Mouse (Mus musculus) forebrain, embryonic 14.5 days (tissue): ENCODE measurements around the gene Midn. TPM values are rescaled to one million over a fixed set of nuclear protein-coding genes. Genes with fewer than 3 reads are reported as not detected.

ENCODE experiments used
- ATAC-seq: fragments of 200-750 bp; cut with Nextera tagmentation; 2 replicates; pipeline ENCODE4 v1.8.0; 2017; ENCODE audit warnings: mild to moderate bottlenecking, moderate library complexity
- DNase-seq: peaks from one replicate; pipeline ENCODE4 v3.0.0-alpha.2; 2015; ENCODE audit warnings: low spot score
- H3K27ac ChIP-seq: fragments of 300-500 bp; sonication (generic); 2 replicates; pipeline ENCODE4 v1.5.1; 2014; ENCODE audit warnings: low read depth, mild to moderate bottlenecking, control low read depth, low read length, moderate library complexity
- H3K27me3 ChIP-seq: fragments of 300-500 bp; sonication (generic); replicated peaks from 2 replicates; pipeline ENCODE4 v1.6.1; 2014; ENCODE audit warnings: low read length, control low read depth, mixed read lengths; ENCODE audit not compliant: control insufficient read depth, insufficient read depth
- H3K36me3 ChIP-seq: fragments of 300-500 bp; sonication (generic); 2 replicates; pipeline ENCODE4 v1.6.1; 2014; ENCODE audit warnings: low read length, control low read depth; ENCODE audit not compliant: control insufficient read depth, insufficient read depth
- H3K4me1 ChIP-seq: fragments of 300-500 bp; sonication (generic); 2 replicates; pipeline ENCODE4 v1.6.1; 2014; ENCODE audit warnings: antibody characterized with exemption, low read length, control low read depth; ENCODE audit not compliant: control insufficient read depth, insufficient read depth
- H3K4me2 ChIP-seq: fragments of 300-500 bp; sonication (generic); 2 replicates; pipeline ENCODE4 v1.6.1; 2014; ENCODE audit warnings: mild to moderate bottlenecking, control low read depth, low read length
- H3K4me3 ChIP-seq: fragments of 300-500 bp; sonication (generic); 2 replicates; pipeline ENCODE4 v1.5.1; 2014; ENCODE audit warnings: low read depth, low read length, control low read depth
- H3K9ac ChIP-seq: fragments of 300-500 bp; sonication (generic); 2 replicates; pipeline ENCODE4 v1.6.1; 2014; ENCODE audit warnings: mild to moderate bottlenecking, low read length, control low read depth, moderate library complexity
- H3K9me3 ChIP-seq: fragments of 300-500 bp; sonication (generic); replicated peaks from 2 replicates; pipeline ENCODE4 v1.6.1; 2016; ENCODE audit warnings: low read length, control low read depth, mixed read lengths; ENCODE audit not compliant: control insufficient read depth
- WGBS: fragments of 180-500 bp; shearing (Covaris S2); extraction: QIAGEN DNeasy Blood & Tissue Kit; methylation state at CpG from one replicate; pipeline ENCODE4 v1.1.7; 2014; 5-methylcytosine and 5-hydroxymethylcytosine counted together
- polyA plus RNA-seq: library from polyadenylated mRNA; unstranded; fragments of >200 nt; fragmentation: Nextera tagmentation; extraction: Ambion mirVana; gene quantifications from 2 replicates; pipeline ENCODE4 v1.2.1, GENCODE M21; 2014

Midn gene
- polyA plus RNA-seq, 1 experiment from 2014 or later, result 67.0 TPM

DNA sequence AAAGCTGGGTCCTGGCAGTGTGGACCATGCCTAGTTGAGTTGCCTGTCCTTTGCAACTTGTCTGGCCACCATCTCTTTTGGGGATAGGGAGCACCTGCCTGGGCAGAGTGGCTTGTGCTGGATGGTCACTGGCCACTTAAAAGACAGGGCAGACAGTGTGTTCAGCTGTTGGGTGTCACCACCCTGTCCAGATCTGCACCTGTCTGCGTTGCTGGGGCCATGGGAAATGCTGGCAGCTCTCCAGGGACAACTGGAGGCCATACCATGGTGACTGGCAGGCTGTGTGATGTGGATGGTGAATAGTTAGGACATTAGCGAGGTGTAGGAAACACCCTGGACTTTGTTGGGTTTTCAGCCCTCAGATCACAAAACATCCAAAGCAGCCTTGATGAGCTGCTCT, 27.9 kb upstream of the Midn start:
- H3K36me3 ChIP-seq, result peaks cover 37% of the 10 kb centered on the region
- ATAC-seq (no peak), DNase-seq (no peak)
- H3K4me3 ChIP-seq, result no peak overlapping the region
- H3K4me1 ChIP-seq, result peaks cover 24% of the 10 kb centered on the region
- no peak overlapping the region for H3K9ac ChIP-seq
- no peak overlapping the region for H3K4me2 ChIP-seq
- 63% methylated on average over 2 of the region's 2 CpGs for WGBS
- no peaks in the 10 kb centered on the region for H3K9me3 ChIP-seq
- no peaks in the 10 kb centered on the region for H3K27me3 ChIP-seq
- H3K27ac ChIP-seq, result no peak overlapping the region

DNA sequence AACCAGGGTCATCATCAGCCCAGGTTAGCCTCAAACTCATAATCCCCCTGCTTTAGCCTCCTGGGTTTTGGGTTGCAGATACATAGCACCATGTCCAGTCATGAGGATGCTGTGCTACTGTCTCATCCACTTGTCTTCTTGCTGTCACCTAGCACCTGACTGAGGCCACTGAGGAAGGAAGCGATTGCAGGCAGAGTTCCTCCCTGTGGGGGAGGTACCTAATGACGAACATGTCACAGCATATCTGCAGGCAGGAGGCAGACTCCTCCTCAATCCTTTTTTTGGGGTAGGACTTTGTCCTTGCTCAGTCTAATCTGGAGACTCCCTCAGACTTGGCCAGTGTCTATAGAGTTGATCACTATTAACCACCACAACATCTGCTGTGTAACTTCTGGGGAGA, 26.4 kb upstream of the Midn start:
- no peak overlapping the region for H3K4me3 ChIP-seq
- WGBS, result 94% methylated on average over 2 of the region's 2 CpGs
- no peaks in the 10 kb centered on the region for H3K9me3 ChIP-seq
- peaks cover 52% of the 10 kb centered on the region for H3K36me3 ChIP-seq
- DNase-seq (no peak), ATAC-seq (no peak)
- H3K27ac ChIP-seq, result no peak overlapping the region
- no peaks in the 10 kb centered on the region for H3K27me3 ChIP-seq
- peaks cover 22% of the 10 kb centered on the region for H3K4me1 ChIP-seq
- H3K4me2 ChIP-seq, result no peak overlapping the region
- no peak overlapping the region for H3K9ac ChIP-seq

DNA sequence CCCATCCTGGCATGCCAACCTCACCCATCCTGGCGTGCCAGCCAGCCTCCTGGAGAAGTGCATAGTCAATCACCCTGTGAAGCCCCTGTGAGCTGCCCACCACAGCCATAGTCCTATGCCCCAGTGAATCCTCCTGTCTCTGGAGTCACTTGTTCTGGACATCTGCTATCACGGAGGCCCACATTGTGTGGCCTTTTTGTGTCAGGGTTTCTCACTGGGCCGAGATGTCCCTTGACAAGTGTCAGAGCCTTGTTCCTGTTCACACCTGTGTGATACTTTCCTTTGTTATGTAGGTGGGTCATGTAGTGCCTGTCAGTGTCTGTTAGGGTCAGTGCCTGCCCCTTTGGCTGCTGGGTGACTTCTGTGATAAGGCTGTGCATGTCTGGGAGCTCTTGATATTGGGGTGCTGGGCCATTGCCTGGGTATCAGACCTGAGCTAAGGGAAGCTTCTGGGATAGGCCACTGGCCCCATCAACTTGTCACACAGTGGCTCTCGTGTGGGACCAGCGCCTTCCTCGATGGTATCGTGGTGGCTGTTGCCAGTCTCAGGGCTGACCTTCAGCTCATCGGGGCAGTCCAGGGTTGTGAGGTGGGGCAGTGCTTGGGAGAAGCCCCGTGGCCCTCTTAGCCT, 24.0 kb upstream of the Midn start:
- no peak for DNase-seq
- no peak overlapping the region for H3K4me2 ChIP-seq
- no peak for ATAC-seq
- 92% methylated on average over 9 of the region's 9 CpGs for WGBS
- H3K4me1 ChIP-seq, result no peaks in the 10 kb centered on the region
- H3K9me3 ChIP-seq, result no peaks in the 10 kb centered on the region
- H3K4me3 ChIP-seq, result no peak overlapping the region
- H3K27ac ChIP-seq, result no peak overlapping the region
- no peaks in the 10 kb centered on the region for H3K27me3 ChIP-seq
- no peak overlapping the region for H3K9ac ChIP-seq
- peaks cover 70% of the 10 kb centered on the region for H3K36me3 ChIP-seq

DNA sequence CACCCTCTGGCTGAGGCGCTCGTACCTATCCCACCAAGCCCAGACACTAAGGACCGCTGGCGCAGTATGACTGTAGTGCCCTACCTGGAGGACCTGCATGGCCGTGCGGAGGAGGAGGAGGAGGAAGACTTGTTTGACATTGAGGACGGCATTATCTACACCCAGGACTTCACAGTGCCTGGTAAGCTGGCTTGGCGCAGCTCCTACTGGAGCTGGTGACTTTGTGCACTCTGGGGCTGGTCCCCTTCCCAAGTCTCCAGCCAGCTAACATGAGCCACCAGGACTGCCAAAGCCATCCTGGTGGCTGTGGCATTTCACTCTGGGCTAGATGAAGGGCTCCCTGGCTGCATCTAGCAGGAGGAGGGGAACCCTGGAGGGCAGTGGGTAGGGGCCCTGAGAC, 20.2 kb upstream of the Midn start:
- Histone ChIP-seq H3K27ac (no peak overlapping the region), H3K9ac (no peak overlapping the region), H3K4me2 (no peak overlapping the region), H3K9me3 (no peaks in the 10 kb centered on the region), H3K4me1 (no peaks in the 10 kb centered on the region), H3K27me3 (no peaks in the 10 kb centered on the region), H3K4me3 (no peak overlapping the region), H3K36me3 (peaks cover 94% of the 10 kb centered on the region)
- no peak for DNase-seq
- no peak for ATAC-seq
- 91% methylated on average over 8 of the region's 8 CpGs for WGBS

DNA sequence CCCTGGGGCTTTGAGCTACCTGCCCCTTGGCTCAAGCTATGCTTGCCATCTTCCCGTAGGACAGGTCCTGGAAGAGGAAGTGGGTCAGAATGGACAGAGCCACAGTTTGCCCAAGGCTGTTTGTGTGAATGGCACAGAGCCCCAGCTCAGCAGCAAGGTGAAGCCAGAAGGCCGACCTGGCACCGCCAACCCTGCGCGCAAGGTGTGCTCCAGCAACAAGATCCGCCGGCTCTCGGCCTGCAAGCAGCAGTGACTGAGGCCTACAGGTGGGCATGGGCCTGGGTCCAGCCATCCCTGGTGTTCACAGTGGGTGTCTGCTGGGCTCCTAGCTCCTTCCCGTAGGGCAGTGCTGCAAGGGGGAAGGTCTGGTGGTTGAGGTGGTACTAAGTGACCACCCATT, 18.2 kb upstream of the Midn start:
- DNase-seq (no peak), ATAC-seq (no peak)
- peaks cover 99% of the 10 kb centered on the region for H3K36me3 ChIP-seq
- H3K9me3 ChIP-seq, result no peaks in the 10 kb centered on the region
- H3K4me2 ChIP-seq, result no peak overlapping the region
- H3K27me3 ChIP-seq, result no peaks in the 10 kb centered on the region
- no peaks in the 10 kb centered on the region for H3K4me1 ChIP-seq
- H3K27ac ChIP-seq, result no peak overlapping the region
- H3K9ac ChIP-seq, result no peak overlapping the region
- no peak overlapping the region for H3K4me3 ChIP-seq
- WGBS, result 92% methylated on average over 9 of the region's 9 CpGs

DNA sequence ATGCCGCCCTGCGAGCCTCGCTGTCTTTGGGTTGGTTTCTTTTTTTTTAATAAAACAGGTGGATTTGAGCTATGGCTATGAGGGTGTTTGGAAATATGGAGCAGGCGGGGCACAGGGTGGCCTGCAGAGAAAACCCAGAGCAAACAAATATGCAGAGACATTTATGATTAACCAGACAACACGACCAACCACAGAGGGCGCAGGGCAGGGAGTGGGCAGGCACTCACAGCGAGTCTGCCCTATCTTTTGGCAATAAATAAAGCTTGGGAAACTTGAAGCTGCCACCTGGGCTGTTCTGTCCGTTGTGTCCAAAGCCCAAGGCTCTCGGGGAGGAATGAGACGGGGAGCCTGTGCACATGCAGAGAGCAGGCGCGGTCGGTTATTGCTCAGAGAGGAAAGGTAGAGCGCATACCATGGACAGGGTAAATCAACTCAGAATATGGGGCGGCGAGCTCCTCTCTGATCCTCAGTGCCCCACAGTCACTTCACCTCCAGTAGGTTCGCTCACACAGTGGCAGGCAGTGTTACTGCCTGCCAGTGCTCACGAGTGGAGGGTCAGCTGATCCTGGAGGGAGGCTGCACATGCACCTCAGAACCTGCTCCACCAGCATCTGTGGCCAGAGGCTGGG, 17.6 kb upstream of the Midn start:
- no peak overlapping the region; the same call in 1 of the 2 replicates for H3K9ac ChIP-seq
- H3K4me3 ChIP-seq, result no peak overlapping the region
- H3K4me1 ChIP-seq, result no peaks in the 10 kb centered on the region
- no peak overlapping the region for H3K4me2 ChIP-seq
- ATAC-seq, result no peak
- H3K27ac ChIP-seq, result no peak overlapping the region
- H3K27me3 ChIP-seq, result no peaks in the 10 kb centered on the region
- 87% methylated on average over 18 of the region's 18 CpGs for WGBS
- DNase-seq, result no peak
- no peaks in the 10 kb centered on the region for H3K9me3 ChIP-seq
- peaks cover 99% of the 10 kb centered on the region for H3K36me3 ChIP-seq

DNA sequence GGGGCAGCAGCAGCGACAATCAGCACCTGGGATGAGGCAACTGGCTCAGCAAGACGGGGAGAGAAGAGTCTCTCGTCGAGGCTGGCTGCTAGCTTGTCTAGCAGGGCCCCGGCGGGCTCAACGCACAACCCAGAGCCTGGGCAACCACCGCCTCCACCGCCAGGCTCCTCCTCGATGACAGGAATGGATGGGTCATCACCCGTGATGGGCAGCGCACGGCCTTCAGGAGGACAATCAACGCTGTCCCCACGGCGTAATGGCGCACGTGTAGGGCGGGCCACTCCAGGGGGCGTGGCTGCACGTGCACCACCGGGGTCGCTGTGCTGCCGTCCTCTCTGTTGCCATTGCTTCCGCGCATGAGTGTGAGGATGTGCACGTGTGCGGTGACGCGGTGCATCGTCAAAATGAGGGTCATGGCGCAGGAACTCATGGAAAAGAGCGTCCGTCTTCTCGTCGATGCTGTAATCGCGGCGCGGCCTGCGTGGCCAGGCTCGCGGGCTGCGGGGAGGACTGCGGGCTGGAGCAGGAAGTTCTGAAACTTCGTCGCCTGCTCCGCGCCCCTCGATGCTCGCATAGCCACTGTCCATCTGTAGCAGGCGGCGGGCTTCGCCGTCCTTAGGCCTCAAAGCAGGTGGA, 16.6 kb upstream of the Midn start:
- Histone ChIP-seq H3K4me3 (no peak overlapping the region), H3K27me3 (0 out of 2 replicates have a peak, but pooled peaks cover 1% of the 10 kb centered on the region)

DNA sequence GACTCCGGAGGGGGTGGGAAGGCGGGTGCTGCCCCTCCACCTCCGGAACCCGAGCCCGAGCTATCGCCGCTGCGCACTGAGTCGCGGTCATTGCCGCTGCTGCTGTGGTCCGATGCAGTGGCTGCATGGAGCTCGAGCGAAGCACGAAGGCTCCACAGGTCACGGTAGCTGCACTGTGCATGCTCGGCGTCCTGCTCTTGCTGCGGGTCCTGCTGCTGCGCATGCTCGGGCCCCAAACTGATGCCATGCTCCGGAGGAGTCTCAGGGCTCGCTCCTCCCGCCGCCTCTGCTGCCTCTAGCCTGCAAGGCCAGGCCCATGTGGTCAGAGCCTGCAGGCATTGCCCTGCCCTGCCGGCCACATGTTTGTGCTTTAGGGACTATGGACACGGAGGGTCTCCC, 16.1 kb upstream of the Midn start:
- H3K36me3 ChIP-seq, result peaks cover 90% of the 10 kb centered on the region
- peaks cover 8% of the 10 kb centered on the region for H3K4me1 ChIP-seq
- H3K27me3 ChIP-seq, result 0 out of 2 replicates have a peak, but pooled peaks cover 5% of the 10 kb centered on the region
- 0 out of 2 replicates have a peak, but pooled peaks have one; percentile 1 for ATAC-seq
- WGBS, result 38% methylated on average over 27 of the region's 27 CpGs
- no peak overlapping the region for H3K4me3 ChIP-seq
- peak overlapping the region; percentile 24 for H3K4me2 ChIP-seq
- no peak for DNase-seq
- H3K9ac ChIP-seq, result no peak overlapping the region
- H3K9me3 ChIP-seq, result no peaks in the 10 kb centered on the region
- no peak overlapping the region for H3K27ac ChIP-seq

More for the DNA sequence above, 16.6 kb upstream of the Midn start:
- peak; percentile 69 for ATAC-seq
- no peak overlapping the region for H3K27ac ChIP-seq
- H3K4me1 ChIP-seq, result peaks cover 3% of the 10 kb centered on the region
- H3K9me3 ChIP-seq, result no peaks in the 10 kb centered on the region
- no peak overlapping the region; the same call in 1 of the 2 replicates for H3K9ac ChIP-seq
- peak; percentile 61 for DNase-seq
- WGBS, result 16% methylated on average over 55 of the region's 55 CpGs
- H3K36me3 ChIP-seq, result peaks cover 95% of the 10 kb centered on the region
- H3K4me2 ChIP-seq, result peak overlapping the region; percentile 24
